Mouse (Mus musculus) heart, postnatal 25 days (tissue): ENCODE measurements around the gene Dgkh. TPM values are rescaled to one million over a fixed set of nuclear protein-coding genes. Genes with fewer than 3 reads are reported as not detected.
"Not testable (repeated sequence)": the region's sequence is repeated elsewhere in the genome, so short reads cannot be mapped to it uniquely, and the experiment has no call there.

Experiments used
- DNase-seq: peaks from one replicate; pipeline ENCODE4 v3.0.0; 2022; ENCODE audit warnings: low spot score
- intact Hi-C: fragments of 180-260 bp; cut with DNase I; formaldehyde crosslinking; loops from one replicate; pipeline ENCODE4 v1.15.1; 2025
- total RNA-seq, 2 experiments: library from RNA; stranded (reverse); gene quantifications; 2 replicates each; pipeline ENCODE4 v1.2.3; 2021

Dgkh gene
- total RNA-seq = 1 to 10 TPM; 6.1 to 7.8 TPM

GRCm38 (mm10) chr14:78732617-78733312, at the start of gene Dgkh:
Gene Dgkh, minus strand, starts transcription at chr14:78732776.
- intact Hi-C loops = loop anchor here (5.0 kb wide), 1 partner anchor 55 kb away; no protein-coding TSS in a partner anchor
- peak; percentile 91 for DNase-seq

DNA sequence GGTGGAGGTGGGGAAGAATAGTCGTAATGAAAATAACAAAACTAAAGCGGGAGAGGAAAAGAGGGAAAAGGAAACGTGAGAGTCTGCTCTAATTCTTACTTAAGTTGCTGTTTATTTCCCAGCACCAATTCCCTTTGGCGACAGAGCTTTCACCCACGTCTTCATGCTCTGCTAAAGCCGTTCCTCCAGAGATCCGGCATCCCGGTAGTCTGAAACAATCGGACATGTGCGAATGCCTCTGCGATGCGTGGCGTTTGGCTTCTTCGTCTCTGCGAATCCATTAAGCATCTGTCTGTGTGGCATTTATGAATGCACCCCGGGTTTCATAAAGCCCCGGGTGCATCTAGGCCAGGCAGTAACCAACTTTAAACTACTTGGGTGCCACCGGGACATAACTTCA, 44.6 kb upstream of the Dgkh start:
- intact Hi-C loops = no loop called here
- no peak for DNase-seq

DNA sequence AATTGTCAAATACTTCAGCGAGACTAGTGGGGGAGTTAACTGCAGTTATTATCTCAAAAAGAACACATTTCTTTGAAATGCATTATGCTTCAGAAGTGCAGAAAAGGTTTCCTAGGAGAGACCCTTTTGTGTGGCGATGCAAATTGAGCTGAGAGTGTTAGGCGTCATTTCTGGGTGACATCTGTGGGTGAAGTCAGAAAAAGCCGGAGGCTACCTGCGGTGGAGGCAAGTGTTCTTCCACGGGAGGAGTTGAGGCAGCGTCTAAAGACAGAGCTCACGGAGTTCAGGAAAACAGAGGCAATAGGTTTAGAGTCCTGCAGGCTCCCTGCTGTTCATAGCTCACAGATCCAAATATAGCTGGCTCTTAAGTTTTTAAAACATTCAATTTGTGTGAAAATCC, 44.1 kb upstream of the Dgkh start:
- intact Hi-C loops = no loop called here
- DNase-seq = no peak

GRCm38 (mm10) chr14:78775699-78776098, 43.1 kb upstream of the Dgkh start:
- intact Hi-C loops = no loop called here
- DNase-seq = no peak

DNA sequence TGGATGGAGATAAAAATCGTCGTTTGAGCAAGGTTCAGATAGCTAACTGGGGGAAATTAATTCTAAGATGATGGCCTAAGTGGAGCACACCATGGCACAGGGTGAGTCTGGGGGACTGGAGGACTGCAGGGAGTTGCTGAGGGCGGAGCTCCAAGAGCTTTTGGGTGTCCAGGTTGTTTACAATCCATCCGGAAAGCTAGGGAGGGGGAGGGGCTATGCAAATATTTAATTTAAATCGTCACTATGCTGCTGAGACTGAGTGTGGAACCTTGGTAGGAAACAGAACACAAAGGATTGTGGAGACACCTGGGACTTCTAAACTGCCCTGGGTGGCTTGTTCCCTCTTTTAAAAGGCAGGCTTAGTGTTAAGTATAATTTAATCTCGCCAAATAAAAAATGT, 42.6 kb upstream of the Dgkh start:
- intact Hi-C loops = no loop called here
- no peak for DNase-seq

- intact Hi-C loops = no loop called here
Observed at GRCm38 (mm10) chr14:78770457-78770856, 37.9 kb upstream of the Dgkh start.

GRCm38 (mm10) chr14:78761064-78761463, 28.5 kb upstream of the Dgkh start:
- DNase-seq = no peak
- intact Hi-C loops = no loop called here

More at GRCm38 (mm10) chr14:78770457-78770856, 37.9 kb upstream of the Dgkh start:
- DNase-seq = no peak

GRCm38 (mm10) chr14:78759491-78759890, 26.9 kb upstream of the Dgkh start:
- intact Hi-C loops = no loop called here
- no peak for DNase-seq

GRCm38 (mm10) chr14:78755316-78755715, 22.7 kb upstream of the Dgkh start:
- DNase-seq = no peak
- intact Hi-C loops = no loop called here

DNA sequence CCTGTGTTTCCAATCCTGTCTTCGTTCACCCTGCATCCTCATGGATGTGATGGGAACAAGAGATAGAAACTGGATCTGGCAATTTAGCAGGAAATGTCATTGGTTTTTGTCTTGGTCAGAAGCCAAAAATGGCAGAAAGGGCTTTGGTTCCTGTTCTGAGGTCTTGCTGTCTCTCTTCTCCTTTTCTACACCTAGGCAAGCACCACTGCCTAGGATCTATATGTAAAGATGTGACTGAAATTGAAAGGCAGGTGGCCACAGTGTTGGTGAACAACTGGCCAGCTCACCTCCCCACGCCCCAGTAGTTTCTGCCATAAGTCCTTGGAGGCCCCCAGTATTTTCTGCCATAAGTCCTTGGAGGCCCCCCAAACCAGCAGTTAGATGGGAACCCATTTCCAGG, 16.1 kb upstream of the Dgkh start:
- intact Hi-C loops = no loop called here
- DNase-seq = no peak

GRCm38 (mm10) chr14:78747969-78748651, 15.5 kb upstream of the Dgkh start:
- intact Hi-C loops = no loop called here

DNA sequence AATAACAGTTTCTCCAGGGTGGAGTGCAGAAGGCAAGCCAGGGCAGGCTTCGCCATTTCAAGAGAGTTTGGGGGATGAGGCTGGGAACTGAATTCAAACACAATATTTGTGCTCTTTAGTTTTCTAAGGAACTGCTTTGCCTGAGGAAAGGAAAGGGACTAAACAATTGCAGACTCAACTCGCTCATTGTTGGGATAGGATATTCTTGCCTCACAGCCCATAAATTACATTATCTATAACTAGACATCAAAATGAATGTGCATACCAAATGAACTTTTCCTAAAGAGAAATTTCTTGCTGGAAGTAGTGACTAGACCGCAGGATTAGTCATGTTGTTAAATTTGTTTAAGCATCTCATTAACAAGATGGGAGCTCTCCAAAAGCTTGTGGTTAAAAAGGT, 14.9 kb upstream of the Dgkh start:
- intact Hi-C loops = no loop called here
- DNase-seq = no peak

More at GRCm38 (mm10) chr14:78747969-78748651, 15.5 kb upstream of the Dgkh start:
- no peak for DNase-seq

DNA sequence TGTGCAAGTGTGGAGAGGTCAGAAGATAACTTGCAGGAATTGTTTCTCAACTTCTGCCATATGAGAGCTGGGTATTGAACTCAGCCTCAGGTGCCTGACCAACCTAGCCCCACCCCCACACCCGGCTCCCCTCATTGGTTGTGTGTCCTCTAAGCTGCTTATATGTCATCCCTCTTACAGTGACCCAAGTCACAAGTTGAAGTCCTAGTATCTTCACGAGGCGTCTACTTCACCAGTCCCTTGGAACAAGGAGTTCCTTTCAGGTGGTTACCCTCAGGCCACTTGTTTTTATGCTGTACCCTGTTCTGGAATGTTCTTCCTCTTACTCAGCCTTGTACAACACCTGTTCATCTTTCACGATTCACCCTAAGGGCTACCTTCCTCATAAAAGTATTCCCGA, 2.0 kb upstream of the Dgkh start:
- intact Hi-C loops = loop anchor here (5.0 kb wide), 1 partner anchor 57 kb away; no protein-coding TSS in a partner anchor
- no peak for DNase-seq

DNA sequence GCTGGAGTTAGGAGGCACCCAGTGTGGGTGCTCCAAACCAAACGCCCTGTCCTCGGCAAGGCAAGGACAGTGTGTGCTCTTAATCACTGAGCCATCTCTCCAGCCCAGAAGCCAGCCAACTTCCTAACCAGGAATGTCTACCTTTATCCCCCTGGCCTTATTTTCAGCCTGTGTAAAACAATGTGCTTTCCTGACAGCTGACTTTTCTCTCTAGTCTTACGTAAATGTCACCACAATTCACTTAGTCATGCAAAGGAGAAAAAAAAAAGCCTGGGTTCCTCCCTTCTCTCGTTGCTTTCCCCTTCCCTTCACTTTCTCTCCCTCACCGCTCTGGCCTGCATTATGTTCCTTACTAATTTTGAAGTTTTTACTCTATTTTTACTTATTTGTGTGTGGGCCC, 1.6 kb upstream of the Dgkh start:
- intact Hi-C loops = loop anchor here (5.0 kb wide), 1 partner anchor 57 kb away; no protein-coding TSS in a partner anchor

GRCm38 (mm10) chr14:78733366-78734076, 945 bp upstream of the Dgkh start:
- DNase-seq = peak; percentile 8
- intact Hi-C loops = loop anchor here (5.0 kb wide), 1 partner anchor 56 kb away; no protein-coding TSS in a partner anchor

More for the DNA sequence above, 1.6 kb upstream of the Dgkh start:
- not testable (repeated sequence) for DNase-seq

DNA sequence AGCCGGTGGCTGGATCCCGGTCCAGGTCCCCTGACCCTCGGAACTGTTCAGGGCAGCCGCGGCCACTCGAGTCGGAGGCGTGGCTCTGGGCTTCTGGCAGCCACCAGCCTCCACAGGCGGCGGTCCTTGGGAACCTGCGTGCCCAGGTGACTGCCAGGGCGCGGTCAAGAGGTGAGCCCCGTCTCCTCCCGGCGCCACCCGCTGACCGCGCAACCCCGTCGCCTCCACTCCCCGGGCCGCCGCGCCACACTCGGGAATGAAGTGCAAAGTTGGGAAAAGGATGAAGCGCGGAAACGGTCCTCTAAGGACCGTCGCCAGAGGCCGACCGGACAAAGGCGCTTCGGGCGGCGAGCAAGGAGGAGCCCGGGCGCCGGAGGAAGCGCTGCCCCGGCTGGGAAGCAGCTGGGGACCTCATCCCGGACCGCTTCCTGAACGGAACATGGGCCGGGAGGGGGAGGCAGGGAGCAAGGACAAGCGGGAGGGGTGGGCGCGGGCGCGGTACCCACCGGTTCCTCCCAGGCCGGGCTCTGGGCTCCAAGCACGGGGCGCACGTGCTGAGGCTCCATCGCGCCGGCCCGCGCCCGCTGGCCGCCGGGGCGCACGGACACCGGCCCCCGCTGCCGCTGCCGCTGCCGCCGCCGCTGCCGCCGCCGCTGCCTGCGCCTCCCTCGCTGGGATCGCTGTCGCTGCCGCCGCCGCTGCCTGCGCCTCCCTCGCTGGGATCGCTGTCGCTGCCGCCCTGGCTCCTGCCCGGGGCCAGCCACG, 542 bp downstream of the Dgkh start:
- peak; percentile 54 for DNase-seq
- intact Hi-C loops = loop anchor here (1.0 to 5.0 kb wide), 2 partner anchors 55 to 117 kb away; partner anchors contain the start of gene Vwa8

DNA sequence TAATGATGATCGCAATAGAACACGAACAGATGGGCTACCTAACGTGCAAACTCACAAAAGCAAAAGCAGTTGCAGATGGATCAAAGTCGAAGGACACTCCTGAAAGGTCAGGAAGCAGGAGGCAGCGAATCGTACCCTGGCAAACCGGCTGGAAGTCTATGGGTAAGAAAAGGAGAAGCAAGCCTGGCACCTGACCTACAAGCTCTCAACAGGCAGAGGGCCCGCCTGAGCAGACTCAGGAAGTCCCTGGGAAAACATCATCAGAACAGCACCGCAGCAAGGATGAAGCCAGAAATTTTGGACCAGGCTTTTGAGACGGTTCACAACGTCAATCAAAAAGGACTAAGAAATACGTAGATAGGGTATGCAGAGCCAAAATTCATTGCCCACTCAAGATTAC, 1.3 kb downstream of the Dgkh start:
- intact Hi-C loops = loop anchor here (1.0 to 5.0 kb wide), 2 partner anchors 54 to 118 kb away; partner anchors contain the start of gene Vwa8
- peak; percentile 3 for DNase-seq

DNA sequence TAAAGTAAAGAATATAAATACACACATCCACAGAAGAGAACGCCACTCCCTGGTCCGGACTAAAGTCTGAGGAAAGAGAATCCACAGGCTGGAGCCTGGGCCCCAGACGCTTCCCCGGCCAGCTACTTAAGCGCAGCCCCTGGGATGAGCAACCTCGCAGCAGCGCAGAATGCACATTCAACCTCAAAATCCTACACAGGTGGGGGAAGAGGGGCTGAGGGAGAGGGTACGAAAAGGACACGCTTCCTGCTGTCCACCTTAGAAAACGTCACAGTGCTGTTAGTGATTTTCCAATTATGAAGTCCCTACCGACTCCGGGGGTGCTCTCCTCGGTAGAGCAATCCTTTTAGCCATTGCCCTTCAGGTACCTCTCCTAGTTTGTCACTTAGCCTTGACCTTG, 6.6 kb downstream of the Dgkh start:
- intact Hi-C loops = no loop called here
- DNase-seq = no peak

GRCm38 (mm10) chr14:78725307-78725956, 7.1 kb downstream of the Dgkh start:
- intact Hi-C loops = no loop called here

More at GRCm38 (mm10) chr14:78725307-78725956, 7.1 kb downstream of the Dgkh start:
- peak; percentile 6 for DNase-seq
